Mouse (Mus musculus) testis, adult 2 months (tissue): ENCODE data around the gene 6330403K07Rik.

Source experiments
- CTCF ChIP-seq: fragments of 200-500 bp; IDR thresholded peaks from 2 replicates; pipeline ENCODE4 v1.5.1; 2012; ENCODE audit warnings: low read depth, mild to moderate bottlenecking, inconsistent platforms, low read length, moderate library complexity; ENCODE audit not compliant: control insufficient read depth, insufficient read depth, insufficient replicate concordance
- POLR2A ChIP-seq: fragments of 200-500 bp; IDR thresholded peaks from 2 replicates; pipeline ENCODE4 v1.6.1; 2012; ENCODE audit warnings: low read depth, mild to moderate bottlenecking, inconsistent platforms, low read length, moderate library complexity; ENCODE audit not compliant: control insufficient read depth

GRCm38 (mm10) chr11:71076342-71076741 lies 43.0 kb upstream of the 6330403K07Rik start:
- TF ChIP-seq POLR2A (no peak), CTCF (no peak)
